Mouse (Mus musculus) cerebellum, postnatal 36 days (tissue): ENCODE data around the gene Ube2o.

ENCODE experiments used
- DNase-seq, 2 experiments: peaks; one replicate each; pipeline ENCODE4 v3.0.0; 2021 to 2022; ENCODE audit warnings: mixed read lengths in 2 of 2

Gene Ube2o

DNA sequence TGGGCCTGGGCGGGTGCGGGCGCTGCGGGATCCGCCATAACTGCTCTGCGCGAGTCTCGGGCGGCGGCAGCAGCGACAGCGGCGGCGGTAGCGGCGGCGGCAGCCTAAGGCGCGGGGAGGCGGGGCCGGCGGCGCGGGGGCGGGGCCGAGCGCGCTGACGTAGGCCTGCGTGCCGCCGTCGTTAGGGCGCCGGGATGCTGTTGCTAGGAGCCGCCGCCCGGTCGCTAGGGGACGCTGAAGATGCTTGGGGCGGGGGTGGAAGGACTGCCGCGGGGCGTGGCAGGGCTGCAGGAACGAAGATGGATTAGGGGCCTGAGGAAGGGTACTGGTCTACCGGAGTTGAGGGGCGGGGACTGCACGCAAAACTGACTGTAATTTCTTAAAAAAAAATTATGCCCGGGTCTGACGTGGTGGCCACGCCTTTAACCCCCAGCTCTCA is at the start of gene Ube2o:
Gene Ube2o, minus strand, starts transcription at position 72 of the 439 bp plus-strand sequence.
- DNase-seq: peak; percentile 83 to 89

DNA sequence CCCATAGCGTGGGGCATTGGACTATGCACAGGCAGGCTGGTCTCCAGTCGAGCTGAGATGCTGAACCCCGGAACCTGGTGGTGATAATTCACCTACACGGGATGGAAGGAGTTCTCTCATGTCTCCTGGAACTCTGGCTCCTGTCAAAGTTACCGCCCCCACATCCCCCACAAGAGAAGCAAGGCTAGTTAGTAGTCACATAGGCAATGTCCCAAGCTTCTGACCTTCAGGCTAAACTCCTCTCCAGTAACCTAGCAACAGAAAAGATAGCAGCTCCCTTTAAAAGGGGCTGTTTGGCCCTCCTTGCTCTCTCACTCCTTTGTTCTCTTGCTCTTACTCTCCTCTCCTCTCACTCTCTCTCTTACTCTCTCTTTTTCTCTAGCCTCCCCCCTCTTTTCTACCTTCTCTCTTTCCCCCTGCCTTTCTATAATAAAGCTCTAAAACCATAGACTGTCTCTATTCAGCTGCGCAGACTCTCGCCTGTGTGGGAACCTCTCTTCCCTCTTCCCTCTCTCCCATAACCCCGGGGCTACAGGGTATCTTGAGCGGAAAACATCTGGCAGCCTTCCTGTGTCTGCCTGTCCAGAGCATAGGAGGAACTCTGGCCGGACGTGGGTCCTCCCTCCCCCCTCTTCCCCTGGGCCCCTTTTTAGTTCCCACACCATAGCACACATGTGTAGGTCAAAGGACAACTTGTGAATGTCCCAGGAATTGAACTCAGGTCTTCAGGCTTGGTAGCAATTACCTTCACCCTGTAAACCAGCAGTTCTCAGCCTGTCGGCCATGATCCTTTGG is 49.1 kb upstream of the Ube2o start:
- no peak for DNase-seq

DNA sequence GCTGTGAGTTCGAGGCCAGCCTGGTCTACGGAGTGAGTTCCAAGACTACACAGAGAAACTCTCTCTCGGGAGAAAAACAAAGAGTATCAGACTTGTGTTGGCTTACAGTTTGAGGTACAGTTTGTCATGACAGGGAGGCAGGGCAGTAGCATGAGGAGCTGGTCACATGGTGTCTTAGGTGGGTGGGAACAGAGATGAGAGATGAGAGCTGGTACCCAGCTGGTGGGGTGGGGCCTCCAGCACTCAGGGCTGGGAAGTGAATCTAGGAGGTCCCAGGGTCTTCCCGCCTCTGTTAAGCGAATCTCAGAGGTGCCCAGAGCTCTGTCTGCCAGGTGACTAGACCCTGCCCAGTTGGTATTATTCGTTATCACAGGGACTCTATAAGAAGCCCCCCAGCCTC is 48.2 kb upstream of the Ube2o start:
- DNase-seq: no peak

DNA sequence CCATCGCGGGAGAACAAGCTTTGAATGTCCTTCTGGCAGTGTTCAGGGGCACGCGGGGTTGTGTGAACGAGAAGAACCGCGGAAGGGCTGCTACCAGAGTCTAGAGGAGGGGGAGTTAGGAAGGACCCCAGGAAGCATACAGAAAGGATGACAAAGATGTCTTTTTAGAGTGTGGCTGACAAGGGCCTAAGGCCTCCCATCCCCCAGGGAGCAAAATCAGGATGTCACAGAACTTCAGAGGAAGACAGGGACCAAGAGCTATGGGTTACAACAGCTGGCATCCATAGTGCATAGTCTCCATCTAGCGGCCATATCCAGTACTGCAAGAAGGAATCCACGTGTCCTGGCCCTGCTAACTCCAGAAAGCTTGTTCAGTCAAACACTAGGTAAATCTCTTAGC is 47.5 kb upstream of the Ube2o start:
- DNase-seq: peak; percentile 84 to 98

DNA sequence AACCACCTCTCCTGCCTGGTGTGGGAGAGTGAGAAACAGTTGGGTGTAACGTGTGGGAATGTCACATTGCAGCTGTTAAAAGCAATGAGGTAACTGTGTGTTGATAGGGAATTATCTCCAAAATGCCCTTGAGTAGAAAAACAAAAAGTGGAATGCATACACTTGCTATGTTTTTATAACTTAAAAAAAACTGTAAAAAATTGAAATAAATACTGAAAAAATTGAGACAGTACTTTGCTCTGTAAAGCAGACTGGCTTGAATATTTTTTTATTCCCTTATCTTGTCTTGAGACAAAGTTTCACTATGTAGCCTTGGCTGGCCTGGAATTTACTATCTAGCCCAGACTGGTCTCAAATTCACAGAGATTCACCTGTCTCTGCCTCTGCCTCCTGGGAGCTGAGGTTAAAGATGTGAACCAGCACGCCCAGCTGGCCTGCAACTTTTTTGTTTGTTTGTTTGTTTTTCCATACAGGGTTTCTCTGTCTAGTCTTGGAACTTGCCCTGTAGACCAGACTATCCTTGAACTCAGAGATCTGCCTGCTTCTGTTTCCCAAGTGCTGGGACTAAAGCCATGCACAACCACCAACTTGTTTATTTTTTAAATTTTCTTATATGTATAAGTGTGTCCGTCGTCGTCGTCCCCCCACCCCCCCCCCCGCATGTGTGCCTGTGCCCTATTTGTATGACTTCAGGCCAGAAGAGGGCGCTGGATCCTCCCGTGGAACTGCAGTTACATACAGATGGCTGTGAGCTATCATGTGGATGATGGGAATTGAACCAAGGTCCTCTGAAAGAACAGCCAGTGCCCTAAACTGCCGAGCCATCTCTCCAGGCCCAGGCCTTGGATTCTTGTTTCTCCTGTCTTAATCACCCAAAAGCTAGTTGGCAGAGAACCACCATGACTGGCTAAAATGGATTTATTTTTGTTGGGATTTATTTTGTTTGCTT is 46.1 kb upstream of the Ube2o start:
- peak; percentile 49 to 51 for DNase-seq

DNA sequence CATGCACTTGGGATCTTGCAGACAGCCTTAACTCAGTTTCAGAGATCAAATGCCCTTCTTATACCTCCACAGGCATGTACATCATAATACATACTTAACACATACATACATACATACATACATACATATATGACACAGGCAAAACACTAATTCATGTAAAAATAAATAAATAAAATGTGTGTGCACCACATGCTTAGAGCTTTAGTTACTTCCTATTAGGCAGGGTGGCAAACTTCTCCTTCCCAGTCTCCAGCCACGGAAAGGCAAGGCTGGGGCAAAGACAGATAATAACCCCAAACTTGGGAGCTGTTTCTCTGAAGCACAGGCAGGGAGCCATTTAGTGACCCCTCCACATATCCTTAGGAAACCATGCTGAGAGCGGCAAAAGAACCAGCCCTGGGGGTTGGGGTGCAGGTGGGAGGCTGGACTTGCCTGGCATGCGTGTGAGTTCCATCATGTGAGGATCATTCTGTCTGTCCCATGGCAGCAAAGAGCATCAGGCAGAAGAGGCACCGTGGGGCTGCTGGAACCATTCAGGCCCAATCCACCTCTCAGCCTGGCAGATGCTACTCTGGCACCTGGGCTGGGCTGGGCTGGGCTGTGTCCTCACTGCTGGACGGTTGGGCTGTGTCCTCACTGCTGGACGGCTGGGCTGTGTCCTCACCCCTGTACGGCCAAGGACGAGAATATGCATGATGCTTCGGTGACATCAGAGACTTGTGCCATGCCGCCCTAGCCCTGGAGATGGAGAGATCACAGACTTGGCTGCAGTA is 45.2 kb upstream of the Ube2o start, which contains the start of gene Rhbdf2:
Gene Rhbdf2, minus strand, starts transcription at position 721 of the 773 bp plus-strand sequence.
- no peak for DNase-seq

DNA sequence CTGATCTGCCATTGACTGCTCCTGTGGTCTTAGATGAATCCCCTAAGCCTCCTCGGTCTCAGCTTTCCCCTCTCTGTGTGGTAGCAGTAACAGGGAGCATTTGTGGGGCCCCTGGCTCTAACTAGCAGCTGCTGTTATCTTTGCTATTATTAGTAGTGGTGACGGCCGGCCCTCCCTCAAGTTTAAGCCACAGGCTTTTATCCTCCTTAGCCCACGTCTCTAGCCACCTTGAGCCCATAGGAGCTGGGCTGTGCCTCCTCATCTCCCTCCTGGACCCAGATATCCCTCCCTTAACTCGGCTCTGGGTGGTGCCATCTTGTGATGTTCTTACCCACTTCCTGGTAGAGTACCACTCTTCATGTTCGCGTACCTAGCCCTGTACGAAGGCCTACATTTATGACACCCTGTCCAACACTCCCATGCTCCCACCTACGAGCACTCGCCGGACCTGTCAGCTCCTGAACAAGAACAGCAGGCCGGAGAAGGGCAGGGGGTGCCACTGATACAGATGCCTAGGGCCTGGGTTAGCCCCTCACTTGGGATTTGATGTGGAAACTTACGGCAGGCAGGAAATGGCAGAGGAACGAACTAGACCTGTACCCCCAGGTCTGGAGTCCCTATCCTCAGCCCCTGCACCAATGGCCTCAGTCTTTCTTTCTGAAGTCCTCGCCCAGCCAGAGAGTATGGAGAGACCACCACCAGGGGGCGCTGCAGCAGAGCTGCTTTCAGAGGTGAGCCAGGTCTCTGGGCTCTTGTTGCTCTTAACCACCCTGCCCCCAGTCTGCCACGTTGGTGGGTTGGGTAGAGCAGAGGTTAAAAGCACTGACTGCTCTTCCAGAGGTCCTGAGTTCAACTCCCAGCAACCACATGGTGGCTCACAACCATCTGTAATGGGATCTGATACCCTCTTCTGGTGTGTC is 44.1 kb upstream of the Ube2o start:
- DNase-seq: peak; percentile 58 to 69

DNA sequence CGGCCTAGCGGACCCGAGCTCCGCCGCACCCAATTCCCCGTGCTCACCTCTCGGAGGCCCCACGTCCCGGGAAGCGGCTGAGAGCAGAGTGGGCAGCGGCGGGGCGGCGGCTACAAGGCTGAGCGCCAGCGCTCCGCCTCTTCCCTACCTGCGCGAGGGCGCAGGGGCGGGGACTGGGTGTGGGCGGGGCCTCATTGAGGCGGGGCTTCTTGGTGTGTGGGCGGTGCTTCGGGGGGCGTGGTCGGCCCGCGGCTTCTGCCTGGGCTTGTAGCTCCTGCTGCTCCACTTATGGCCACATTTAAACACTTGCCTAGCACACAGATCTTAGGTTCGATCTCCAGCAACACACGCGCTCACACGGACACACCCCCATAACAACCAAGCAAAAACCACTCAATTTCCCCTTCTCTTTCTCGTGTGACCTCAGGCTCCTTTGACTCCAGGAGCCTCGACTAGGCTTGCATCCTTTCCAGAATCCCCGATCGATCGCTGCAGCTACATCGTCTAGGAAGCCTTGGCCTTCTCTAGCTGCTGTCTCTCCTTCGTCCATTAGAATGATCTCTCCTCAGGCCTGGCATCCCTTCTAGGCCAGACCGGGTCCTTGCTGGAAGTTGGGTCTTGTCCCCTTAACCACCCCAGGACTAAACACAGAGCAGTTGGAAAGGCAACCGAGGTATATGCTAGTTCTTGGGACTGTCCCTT is 43.0 kb upstream of the Ube2o start:
- peak in 1 of 2 experiments; percentile 50 for DNase-seq

DNA sequence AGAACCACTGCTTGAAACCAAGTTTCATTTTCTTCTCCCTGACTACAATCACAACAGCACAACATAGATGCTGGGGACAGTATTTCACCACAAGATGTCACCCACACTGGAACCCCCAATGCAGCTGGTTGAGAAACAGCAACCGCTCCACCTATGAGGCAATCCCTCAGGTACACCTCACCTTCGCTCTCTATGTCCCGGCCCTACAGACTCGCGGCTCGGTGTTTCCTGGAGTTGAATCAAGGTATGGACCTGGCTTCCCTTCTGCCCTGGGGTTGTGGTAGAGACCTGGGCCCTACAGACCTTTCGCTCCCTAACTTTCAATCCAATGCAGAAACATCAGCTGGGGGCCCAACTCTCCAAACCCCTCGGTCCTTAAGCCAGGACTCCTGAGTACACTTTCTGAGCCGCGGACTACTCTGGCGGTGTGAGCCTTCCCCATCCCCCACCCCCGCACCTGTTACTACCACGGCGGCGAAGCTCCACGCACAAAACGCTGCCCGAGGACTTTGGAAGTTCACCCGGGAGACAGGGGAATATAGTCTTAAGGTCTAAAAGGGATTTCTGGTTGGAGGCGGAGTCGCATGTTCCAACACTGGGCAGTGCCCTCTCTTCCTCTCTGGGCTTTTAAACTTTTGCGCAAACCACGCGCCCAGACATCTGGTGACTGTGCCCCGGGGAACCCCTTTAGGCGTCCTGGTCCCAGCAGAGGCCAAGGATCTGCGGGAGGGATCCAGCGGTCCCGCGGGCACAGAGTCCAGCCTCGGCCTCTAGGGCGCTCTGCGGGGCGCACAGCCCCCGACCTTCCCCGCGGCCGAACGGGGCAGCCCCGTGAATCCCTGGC is 42.3 kb upstream of the Ube2o start:
- DNase-seq: no peak

DNA sequence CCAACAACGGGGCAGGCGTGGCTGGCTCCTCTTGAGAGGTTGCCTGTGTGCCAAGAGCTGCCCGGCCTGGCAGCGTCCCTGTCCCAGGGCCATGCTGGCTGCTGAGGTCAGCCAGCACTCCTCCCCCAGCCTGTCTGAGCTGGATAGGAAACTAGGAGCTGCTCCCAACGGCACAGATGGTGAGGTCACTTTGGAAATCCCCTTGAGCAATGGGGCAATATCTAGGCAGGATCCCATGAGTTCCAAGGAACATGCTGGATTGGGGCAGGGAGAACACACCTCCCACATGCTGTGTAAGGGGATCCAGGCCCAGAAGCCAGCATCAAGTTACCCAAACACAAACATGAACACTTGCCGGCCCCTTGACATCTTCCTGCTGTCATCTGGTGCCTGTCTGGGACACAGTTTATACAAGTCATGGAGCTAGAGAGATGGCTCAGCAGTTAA is 40.0 kb upstream of the Ube2o start:
- DNase-seq: peak; percentile 79 to 84

DNA sequence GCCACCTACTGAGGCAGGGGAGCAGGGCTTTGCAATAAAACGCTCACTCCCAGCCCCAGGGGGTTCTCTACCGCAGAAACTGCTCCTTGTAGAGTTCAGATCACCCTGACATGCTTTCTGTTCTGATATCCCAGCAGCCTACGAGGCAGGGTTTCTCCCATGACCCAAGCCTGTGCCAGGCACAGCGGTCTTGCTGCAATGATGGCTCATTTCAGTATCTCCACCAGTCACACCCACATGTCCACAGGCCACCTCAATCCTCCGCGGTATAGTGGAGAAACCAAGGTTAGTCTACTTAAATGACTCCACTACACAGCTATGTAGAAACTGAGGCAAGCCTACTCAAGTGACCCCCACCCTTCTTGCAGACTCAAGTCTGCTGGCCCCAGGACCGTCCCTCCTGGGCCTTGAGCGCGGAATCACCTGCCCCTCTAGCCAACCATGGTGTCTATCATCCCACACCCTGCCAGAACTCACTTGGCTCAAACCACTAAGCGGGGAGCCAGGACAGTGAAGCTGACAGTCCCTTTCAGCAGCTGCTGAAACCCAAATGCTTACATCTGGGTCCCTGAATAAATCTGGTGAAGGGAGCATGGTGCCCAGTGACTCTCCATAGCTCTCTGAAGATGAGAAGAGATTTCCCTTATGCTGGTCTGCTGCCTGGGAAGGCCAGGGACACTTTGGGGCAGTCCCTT is 39.5 kb upstream of the Ube2o start:
- no peak for DNase-seq

DNA sequence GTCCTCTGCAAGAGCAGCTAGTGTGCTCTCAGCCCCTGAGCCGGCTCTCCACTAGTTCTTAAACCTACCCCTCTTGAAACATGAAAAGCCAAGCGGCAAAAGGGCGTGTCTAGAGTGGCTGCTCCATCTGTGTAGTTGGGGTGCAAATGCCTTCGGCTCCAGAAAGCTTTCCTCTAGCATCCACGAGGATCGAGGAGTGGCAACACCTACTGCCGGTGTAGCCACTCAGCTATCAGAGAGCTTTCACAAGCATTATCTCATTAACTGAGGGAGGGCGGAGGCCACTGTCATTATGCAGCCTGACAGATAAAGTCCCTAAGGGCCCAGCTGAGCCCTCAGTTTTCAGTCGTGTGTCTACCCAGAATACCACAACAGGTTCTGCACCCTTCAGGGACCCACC is 38.8 kb upstream of the Ube2o start:
- DNase-seq: no peak

DNA sequence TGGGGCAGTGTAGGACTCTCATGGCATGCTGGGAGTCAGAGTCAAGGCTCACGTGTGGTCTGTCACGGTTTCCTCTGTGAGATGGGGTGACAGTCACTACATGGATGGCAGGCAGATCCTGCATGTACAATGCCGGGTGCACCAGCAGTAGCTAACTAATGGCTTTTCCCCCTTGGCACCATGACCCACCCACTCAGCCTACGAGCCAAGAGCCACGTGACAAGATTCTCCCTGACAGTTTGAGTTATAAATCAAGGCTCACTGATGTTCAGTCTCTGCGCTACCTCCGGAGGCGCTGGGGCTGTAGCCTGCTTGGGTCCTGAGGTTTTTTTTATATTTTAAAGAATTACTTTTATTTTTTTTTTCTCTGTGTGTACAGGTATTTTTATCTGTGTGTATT is 38.3 kb upstream of the Ube2o start:
- DNase-seq: peak in 1 of 2 experiments; percentile 42

DNA sequence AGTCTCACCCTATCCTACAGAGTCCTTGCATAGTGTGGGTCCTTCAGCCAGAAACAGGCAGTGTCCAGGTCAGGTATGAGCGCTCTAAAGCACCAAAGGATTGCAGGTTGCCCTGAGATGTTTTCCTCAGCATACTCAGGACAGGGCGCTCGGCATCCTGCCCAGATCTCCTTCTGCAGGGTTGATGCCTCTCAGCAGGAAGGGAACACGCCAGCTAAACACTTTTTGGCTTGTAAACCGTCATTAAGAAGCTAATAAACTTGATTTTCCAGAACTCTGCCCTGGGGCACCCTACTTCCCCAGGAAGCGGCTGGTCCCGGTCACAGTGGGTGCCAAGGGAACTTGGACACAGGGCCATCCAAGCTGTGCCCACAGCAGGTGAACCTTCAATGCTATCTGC is 37.9 kb upstream of the Ube2o start:
- DNase-seq: peak; percentile 71 to 73

DNA sequence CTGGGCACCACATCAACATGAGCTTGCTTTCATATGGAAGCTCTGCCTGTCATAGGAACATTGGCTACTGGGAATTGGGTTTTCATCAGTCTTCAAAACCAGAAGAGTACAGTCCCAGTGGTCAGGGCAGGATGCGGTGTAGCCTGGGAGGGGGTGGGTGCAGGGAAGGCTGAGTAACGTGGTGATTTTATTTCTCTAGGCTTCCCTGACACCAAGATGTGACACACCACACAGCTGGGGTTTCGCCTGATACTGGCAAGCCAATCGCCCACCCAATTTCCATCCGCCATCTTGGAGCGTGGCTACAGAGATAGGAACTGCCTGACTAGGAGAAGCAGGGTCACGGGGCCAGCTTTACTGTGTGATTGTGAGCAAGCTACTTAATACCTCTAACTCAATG is 37.4 kb upstream of the Ube2o start:
- DNase-seq: no peak

DNA sequence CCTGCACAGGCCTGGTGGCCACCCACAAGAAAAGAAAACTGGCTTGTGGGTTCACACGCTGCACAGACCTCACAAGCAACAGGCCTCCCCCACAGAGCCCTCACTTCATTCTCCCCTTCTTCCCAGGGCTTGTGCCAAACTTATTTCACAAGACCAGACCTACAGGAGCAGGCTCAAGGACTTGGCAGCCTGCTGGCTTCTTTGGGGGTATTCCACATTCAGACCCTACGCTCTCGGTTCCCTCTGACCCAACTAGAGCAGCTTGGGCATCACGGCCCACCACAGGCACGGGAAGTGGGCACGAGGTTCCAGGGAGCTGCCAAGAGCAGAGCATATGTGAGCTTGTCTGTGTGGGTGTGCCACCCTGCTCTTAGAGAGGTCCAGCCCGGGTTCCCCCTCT is 36.4 kb upstream of the Ube2o start:
- DNase-seq: no peak

DNA sequence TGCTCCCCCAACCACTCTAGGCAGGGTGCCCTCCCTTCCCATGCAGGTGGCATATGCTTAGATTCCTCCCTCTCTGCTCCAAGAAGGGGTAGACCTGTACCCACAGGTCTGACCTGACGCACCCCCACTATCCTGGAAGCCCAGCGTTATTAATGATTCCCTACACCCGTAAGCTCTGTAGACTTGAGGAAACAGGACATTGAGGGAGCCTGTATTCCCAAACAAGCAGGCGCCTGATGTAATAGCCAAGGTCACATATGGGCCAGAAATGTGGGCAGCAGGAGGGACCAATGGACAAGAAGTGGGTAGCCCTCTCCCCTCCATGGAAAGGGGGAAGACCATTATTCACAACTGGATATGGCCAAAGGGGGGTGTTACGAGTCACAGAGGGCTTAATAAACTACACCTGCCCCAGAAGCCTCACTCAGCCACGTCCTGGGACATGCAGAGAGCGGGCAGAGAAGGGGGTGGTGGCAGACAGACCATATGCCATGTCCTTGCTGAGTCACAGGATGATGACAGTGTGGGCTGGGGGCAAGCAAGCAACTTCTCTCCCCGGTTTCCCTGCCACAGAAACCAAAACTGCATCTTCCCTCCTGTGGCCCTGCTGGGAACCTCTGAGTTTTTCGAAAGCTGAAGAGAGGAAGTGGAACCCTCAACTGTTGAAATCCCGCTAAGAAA is 35.3 kb upstream of the Ube2o start:
- no peak for DNase-seq

DNA sequence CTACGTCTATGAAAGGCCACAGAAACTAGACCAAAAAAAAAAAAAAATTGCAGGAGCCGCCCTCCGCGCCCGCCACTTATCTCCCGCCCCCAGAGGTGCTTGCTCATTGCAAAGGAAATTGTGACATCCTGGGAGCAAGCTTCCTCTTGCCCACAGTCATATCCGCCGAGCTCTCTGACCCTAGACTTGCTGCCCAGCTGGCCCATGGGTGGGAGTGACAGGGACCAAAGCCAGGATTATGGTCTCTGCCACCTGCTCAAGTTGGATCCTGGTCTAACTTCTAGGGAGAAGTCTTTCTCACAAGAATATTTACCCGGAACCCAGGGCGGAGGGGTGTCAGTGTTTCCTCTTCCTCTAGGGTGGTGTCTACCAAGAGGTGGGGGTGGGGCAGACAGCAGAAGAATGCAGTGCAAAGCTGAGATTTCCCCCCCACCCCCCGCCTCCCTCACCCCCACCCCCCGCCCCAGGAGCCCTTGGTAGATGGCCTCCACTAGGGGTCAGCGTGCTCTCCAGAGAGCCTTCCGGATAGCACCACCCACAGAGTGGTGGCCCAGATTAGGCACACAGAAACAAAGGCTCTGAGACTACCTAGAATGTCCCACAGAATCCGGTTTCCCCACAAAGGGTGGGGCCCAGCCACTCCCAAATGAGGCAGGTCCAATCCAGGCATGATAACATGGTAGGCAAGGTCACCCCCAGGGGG is 34.6 kb upstream of the Ube2o start:
- DNase-seq: peak; percentile 43 to 50
